Mouse (Mus musculus) gastrocnemius, adult 8-10 months (tissue): ENCODE data around the gene Zfp967. TPM values are rescaled to one million over a fixed set of nuclear protein-coding genes. Genes with fewer than 3 reads are reported as not detected.
"Not testable (repeated sequence)": the region's sequence is repeated elsewhere in the genome, so short reads cannot be mapped to it uniquely, and the experiment has no call there.

Source experiments
- DNase-seq, 2 experiments: peaks; one replicate each; pipeline ENCODE4 v3.0.0; 2022; ENCODE audit warnings: low spot score in 2 of 2
- total RNA-seq, 4 experiments: library from RNA; stranded (reverse); gene quantifications; 2 replicates each; pipeline ENCODE4 v1.2.4; 2022

Gene Zfp967
- not detected for total RNA-seq

GRCm38 (mm10) chr2:176520756-176521155 lies at the start of gene Zfp967:
Gene Zfp967 (plus strand): TSS chr2:176521056.
- DNase-seq, result not testable (repeated sequence)

- not testable (repeated sequence) for DNase-seq
These were observed 34.2 kb upstream of the Zfp967 start, which contains the start of gene Gm14434 for GRCm38 (mm10) chr2:176486683-176487082. Gene Gm14434 (minus strand): TSS chr2:176486783.

Other genes with a start within 250 kb of the Zfp967 start
- gene Gm11009, start 201.6 kb upstream of the Zfp967 start, total RNA-seq, result not detected
- gene Gm14435, start 97.5 kb upstream of the Zfp967 start, total RNA-seq, result 10 to 100 TPM in 1 of 4 experiments, 1 to 10 TPM in 3; 6.8 to 11.0 (median 9.0) TPM
- not detected for gene Gm14434, start 34.3 kb upstream of the Zfp967 start, total RNA-seq
- gene Gm14308, start 115.3 kb downstream of the Zfp967 start, total RNA-seq, result 1 to 10 TPM in 2 of 4 experiments, under 1 TPM in 1, not detected in 1; 0.86 to 2.2 (median 2.2) TPM
- 10 to 100 TPM; 12.2 to 16.2 (median 13.3) TPM for gene Zfp973, start 149.5 kb downstream of the Zfp967 start, total RNA-seq
- gene Gm14305, start 187.3 kb downstream of the Zfp967 start, total RNA-seq, result 1 to 10 TPM; 7.1 to 9.6 (median 8.2) TPM